Mouse (Mus musculus) CH12.LX (cell line): ENCODE data around the gene Pramef8. TPM values are rescaled to one million over a fixed set of nuclear protein-coding genes. Genes with fewer than 3 reads are reported as not detected.

Experiments
- DNase-seq: peaks from one replicate; pipeline ENCODE4 v3.0.0-alpha.2; 2013; ENCODE audit errors: extremely low read depth
- H3K27ac ChIP-seq: 2 replicates; pipeline ENCODE4 v1.5.1; 2012; ENCODE audit warnings: low read depth, mild to moderate bottlenecking, control low read depth, moderate library complexity; ENCODE audit not compliant: insufficient read depth
- H3K27me3 ChIP-seq: replicated peaks from 2 replicates; pipeline ENCODE3; 2012; ENCODE audit warnings: inconsistent platforms
- H3K36me3 ChIP-seq, 2 experiments: replicated peaks in 1 of 2; 2 replicates each; pipeline versions ENCODE3 to v1.6.1; 2012; ENCODE audit warnings: inconsistent platforms in 1 of 2, low read length in 1 of 2, mild to moderate bottlenecking in 1 of 2, mixed read lengths in 1 of 2, moderate library complexity in 1 of 2; ENCODE audit not compliant: control insufficient read depth in 1 of 2, insufficient read depth in 1 of 2
- H3K4me1 ChIP-seq, 2 experiments: 2 replicates each; pipeline ENCODE4 v1.6.1; 2012; ENCODE audit warnings: inconsistent platforms in 1 of 2, moderate library complexity in 1 of 2; ENCODE audit not compliant: insufficient read depth in 2 of 2, control insufficient read depth in 1 of 2
- H3K4me2 ChIP-seq: 2 replicates; pipeline ENCODE4 v1.6.1; 2012; ENCODE audit warnings: low read depth, mild to moderate bottlenecking, control low read depth; ENCODE audit not compliant: poor library complexity, insufficient read depth, severe bottlenecking
- H3K4me3 ChIP-seq, 3 experiments: fragments of 150-350 bp in 1 of 3; sonication (generic) in 1 of 3; replicated peaks in 1 of 3; 2 replicates each; pipeline versions ENCODE3 to v1.5.1; 2011 to 2012; ENCODE audit warnings: low read depth in 2 of 3, low read length in 2 of 3, mild to moderate bottlenecking in 2 of 3, moderate library complexity in 2 of 3, control low read depth in 1 of 3, improper control_type of control experiment in 1 of 3, inconsistent platforms in 1 of 3, mixed read lengths in 1 of 3; ENCODE audit not compliant: poor library complexity in 1 of 3
- H3K79me2 ChIP-seq: replicated peaks from 2 replicates; pipeline ENCODE4 v1.6.1; 2012; ENCODE audit warnings: mild to moderate bottlenecking, moderate library complexity; ENCODE audit not compliant: control insufficient read depth, poor library complexity, insufficient read depth, severe bottlenecking; ENCODE audit errors: extremely low read depth
- H3K9ac ChIP-seq: 2 replicates; pipeline ENCODE4 v1.6.1; 2012; ENCODE audit warnings: low read depth, mild to moderate bottlenecking, control low read depth, moderate library complexity; ENCODE audit not compliant: insufficient read depth
- H3K9me3 ChIP-seq: replicated peaks from 2 replicates; pipeline ENCODE3; 2012; ENCODE audit warnings: low read length, inconsistent platforms, mixed read lengths
- CHD1 ChIP-seq: IDR thresholded peaks from 2 replicates; pipeline ENCODE4 v1.6.1; 2012; ENCODE audit warnings: low read depth, low read length, improper control_type of control experiment, inconsistent platforms
- CTCF ChIP-seq, 2 experiments: IDR thresholded peaks in 1 of 2; conservative IDR thresholded peaks in 1 of 2; 2 replicates each; pipeline ENCODE4 v1.5.1; 2011 to 2012; ENCODE audit warnings: low read depth in 2 of 2, low read length in 2 of 2, improper control_type of control experiment in 1 of 2, inconsistent platforms in 1 of 2, mild to moderate bottlenecking in 1 of 2, moderate library complexity in 1 of 2
- E2F4 ChIP-seq: IDR thresholded peaks from 2 replicates; pipeline ENCODE4 v1.6.1; 2011; ENCODE audit warnings: low read depth, low read length, improper control_type of control experiment; ENCODE audit not compliant: insufficient replicate concordance
- GABPA ChIP-seq: IDR thresholded peaks from 2 replicates; pipeline ENCODE4 v1.6.1; 2012; ENCODE audit warnings: low read depth, low read length, improper control_type of control experiment, inconsistent platforms; ENCODE audit not compliant: insufficient replicate concordance
- HCFC1 ChIP-seq: IDR thresholded peaks from 2 replicates; pipeline ENCODE4 v1.6.1; 2012; ENCODE audit warnings: low read depth, mild to moderate bottlenecking, inconsistent platforms, low read length, improper control_type of control experiment
- IRF4 ChIP-seq: IDR thresholded peaks from 2 replicates; pipeline ENCODE4 v1.6.1; 2014; ENCODE audit warnings: low read depth, mild to moderate bottlenecking, inconsistent platforms, low read length, improper control_type of control experiment
- JUND ChIP-seq: conservative IDR thresholded peaks from 2 replicates; pipeline ENCODE4 v1.6.1; 2011; ENCODE audit warnings: low read depth, low read length, improper control_type of control experiment
- MAFK ChIP-seq: IDR thresholded peaks from 2 replicates; pipeline ENCODE4 v1.6.1; 2011; ENCODE audit warnings: low read length, improper control_type of control experiment; ENCODE audit not compliant: insufficient replicate concordance
- MAX ChIP-seq: IDR thresholded peaks from 2 replicates; pipeline ENCODE4 v1.6.1; 2011; ENCODE audit warnings: low read length, improper control_type of control experiment
- MAZ ChIP-seq: IDR thresholded peaks from 2 replicates; pipeline ENCODE4 v1.6.1; 2012; ENCODE audit warnings: low read depth, mild to moderate bottlenecking, inconsistent platforms, low read length, improper control_type of control experiment, moderate library complexity
- MXI1 ChIP-seq: IDR thresholded peaks from 2 replicates; pipeline ENCODE4 v1.6.1; 2011; ENCODE audit warnings: mild to moderate bottlenecking, low read depth, low read length, improper control_type of control experiment
- MYC ChIP-seq: IDR thresholded peaks from 2 replicates; pipeline ENCODE4 v1.6.1; 2011; ENCODE audit warnings: low read depth, mild to moderate bottlenecking, improper control_type of control experiment, low read length
- NRF1 ChIP-seq: IDR thresholded peaks from 2 replicates; pipeline ENCODE4 v1.6.1; 2014; ENCODE audit warnings: low read depth, mild to moderate bottlenecking, inconsistent platforms, low read length, improper control_type of control experiment, moderate library complexity
- PAX5 ChIP-seq: IDR thresholded peaks from 2 replicates; pipeline ENCODE4 v1.6.1; 2012; ENCODE audit warnings: low read length, inconsistent platforms, mixed read lengths
- POLR2AphosphoS2 ChIP-seq: IDR thresholded peaks from 2 replicates; pipeline ENCODE4 v1.6.1; 2011; ENCODE audit warnings: low read depth, low read length, improper control_type of control experiment
- RCOR1 ChIP-seq: conservative IDR thresholded peaks from 2 replicates; pipeline ENCODE4 v1.6.1; 2012; ENCODE audit warnings: low read depth, mild to moderate bottlenecking, inconsistent platforms, low read length, improper control_type of control experiment
- SMC3 ChIP-seq: IDR thresholded peaks from 2 replicates; pipeline ENCODE4 v1.6.1; 2011; ENCODE audit warnings: low read depth, low read length, improper control_type of control experiment
- TBP ChIP-seq: conservative IDR thresholded peaks from 2 replicates; pipeline ENCODE4 v1.6.1; 2011; ENCODE audit warnings: low read depth, low read length, improper control_type of control experiment
- TCF12 ChIP-seq: IDR thresholded peaks from 2 replicates; pipeline ENCODE4 v1.6.1; 2014; ENCODE audit warnings: low read depth, mild to moderate bottlenecking, inconsistent platforms, low read length, improper control_type of control experiment
- UBTF ChIP-seq: IDR thresholded peaks from 2 replicates; pipeline ENCODE4 v1.6.1; 2012; ENCODE audit warnings: low read depth, mild to moderate bottlenecking, inconsistent platforms, low read length, improper control_type of control experiment, moderate library complexity
- USF1 ChIP-seq: IDR thresholded peaks from 2 replicates; pipeline ENCODE4 v1.6.1; 2014; ENCODE audit warnings: low read depth, mild to moderate bottlenecking, inconsistent platforms, low read length, improper control_type of control experiment
- ZC3H11A ChIP-seq: IDR thresholded peaks from 2 replicates; pipeline ENCODE4 v1.6.1; 2012; ENCODE audit warnings: low read depth, mild to moderate bottlenecking, inconsistent platforms, low read length, improper control_type of control experiment
- ZMIZ1 ChIP-seq: IDR thresholded peaks from 2 replicates; pipeline ENCODE4 v1.6.1; 2012; ENCODE audit warnings: low read depth, mild to moderate bottlenecking, inconsistent platforms, low read length, improper control_type of control experiment
- dilution Hi-C: fragments of 300-500 bp; cut with MboI; formaldehyde crosslinking; loops from 2 replicates; pipeline ENCODE4 v1.14.3; 2020; ENCODE audit warnings: low sequenced_read_pairs; ENCODE audit not compliant: extremely low pct_unique_long_range_greater_than_20kb, extremely low pct_ligation_motif_present
- in situ Hi-C: fragments of 300-500 bp; cut with MboI; formaldehyde crosslinking; loops from 3 replicates; pipeline ENCODE4 v1.14.3; 2019; ENCODE audit warnings: low sequenced_read_pairs, low pct_ligation_motif_present, low pct_unique_long_range_greater_than_20kb, mixed read lengths
- polyA plus RNA-seq: library from polyadenylated mRNA; unstranded; fragments of >175 nt; gene quantifications from 2 replicates; pipeline ENCODE4 v1.2.1, GENCODE M21; 2012; ENCODE audit warnings: low read depth; ENCODE audit not compliant: insufficient read length
- total RNA-seq, 2 experiments: library from RNA; depleted of rRNA; stranded (reverse); fragments of 300-350 nt in 1 of 2; fragments of >200 nt in 1 of 2; gene quantifications; 2 replicates each; pipeline ENCODE4 v1.2.3; 2012 to 2014

Gene Pramef8
- total and polyA plus RNA-seq, 3 experiments = 12.8 to 22.5 (median 15.0) TPM

DNA sequence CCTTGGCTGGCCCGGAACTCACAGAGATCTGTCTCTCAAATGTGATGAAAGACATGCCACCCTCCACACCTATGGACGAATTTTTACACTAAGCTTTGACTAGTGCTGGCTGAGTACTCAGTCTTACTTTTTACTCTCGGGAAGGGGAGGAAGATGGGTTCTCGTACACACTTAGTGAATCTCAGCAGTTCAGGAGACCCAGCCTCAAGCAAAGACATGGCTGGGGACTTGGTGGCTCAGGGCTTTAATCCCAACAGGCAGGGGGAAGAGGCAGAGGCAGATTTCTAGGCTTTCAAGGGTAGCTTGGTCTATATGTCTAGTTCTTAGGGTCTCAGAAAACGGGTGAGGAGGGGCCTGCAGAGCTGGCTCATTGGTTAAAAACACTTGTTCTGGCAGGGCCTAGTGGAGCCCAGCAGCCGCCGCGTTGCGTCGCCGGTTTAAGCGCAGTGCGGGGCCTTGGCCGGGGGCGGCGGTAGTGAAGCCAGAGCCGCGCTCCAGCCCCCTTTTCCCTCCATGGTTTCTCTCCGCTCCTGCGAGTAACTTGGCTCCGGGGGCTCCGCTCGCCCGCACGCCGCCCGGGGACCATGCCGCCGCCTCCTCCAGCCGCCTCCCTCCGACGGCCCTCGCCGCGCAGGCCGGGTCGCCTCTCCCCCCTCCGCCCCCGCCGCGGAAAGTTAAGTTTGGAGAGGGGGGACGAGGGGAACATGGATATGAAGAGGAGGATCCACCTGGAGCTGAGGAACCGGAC is 23.1 kb upstream of the Pramef8 start:
- TF ChIP-seq TCF12 = no peak
- TF ChIP-seq GABPA = no peak
- TF ChIP-seq TBP = no peak
- TF ChIP-seq HCFC1 = no peak
- TF ChIP-seq UBTF = no peak
- no peak for TF ChIP-seq ZMIZ1
- TF ChIP-seq MAFK = no peak
- TF ChIP-seq E2F4 = no peak
- no peak for TF ChIP-seq MYC
- no peak for TF ChIP-seq NRF1
- no peak for TF ChIP-seq SMC3
- TF ChIP-seq ZC3H11A = no peak
- no peak for TF ChIP-seq JUND
- TF ChIP-seq, all 38 proteins: peak for 0
- DNase-seq = no peak
- in situ Hi-C loops = no loop called here
- Histone ChIP-seq H3K9ac (no peak overlapping the region), H3K4me1 (no peaks in the 10 kb centered on the region), H3K9me3 (peaks cover 2% of the 10 kb centered on the region), H3K27me3 (peaks cover 6% of the 10 kb centered on the region), H3K79me2 (no peaks in the 10 kb centered on the region), H3K4me2 (no peak overlapping the region), H3K4me3 (no peak overlapping the region), H3K36me3 (no peaks in the 10 kb centered on the region), H3K27ac (no peak overlapping the region)
- dilution Hi-C loops = no loop called here

DNA sequence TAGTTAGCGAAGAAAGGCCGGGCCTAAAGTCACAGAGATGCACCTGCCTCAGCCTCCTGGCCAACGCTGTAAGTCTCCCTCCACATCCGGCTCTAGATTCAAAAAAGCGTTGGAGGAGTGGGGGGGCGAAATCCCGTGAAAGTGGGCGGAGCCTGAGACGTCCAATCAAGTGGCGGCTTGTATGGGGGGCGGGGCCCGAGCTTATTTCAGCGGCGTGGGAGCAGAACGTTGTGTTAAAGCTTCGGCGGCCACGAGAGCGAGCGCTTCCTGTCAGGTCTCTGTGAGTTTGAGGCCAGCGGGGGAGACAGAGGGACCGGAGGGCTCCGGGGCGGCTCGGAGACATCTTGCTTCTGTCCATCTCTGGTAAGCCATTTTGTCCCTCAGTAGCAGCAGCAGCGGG is 18.0 kb upstream of the Pramef8 start, which contains the start of gene Pramel1:
Gene Pramel1 (plus strand): TSS at position 248 of the 400 bp plus-strand sequence.
- DNase-seq = no peak
- dilution Hi-C loops = no loop called here

More for the DNA sequence above, 18.0 kb upstream of the Pramef8 start, which contains the start of gene Pramel1:
- H3K27me3 ChIP-seq = peaks cover 35% of the 10 kb centered on the region
- H3K4me2 ChIP-seq = no peak within 1 kb of the TSS
- H3K9me3 ChIP-seq = peaks cover 2% of the 10 kb centered on the region
- no peak within 1 kb of the TSS for H3K4me3 ChIP-seq
- no peak within 1 kb of the TSS for H3K27ac ChIP-seq
- H3K9ac ChIP-seq = no peak within 1 kb of the TSS
- no peaks in the 10 kb centered on the region for H3K36me3 ChIP-seq
- in situ Hi-C loops = no loop called here
- TF ChIP-seq IRF4 (no peak), CHD1 (no peak), NRF1 (no peak), USF1 (no peak), PAX5 (no peak), SMC3 (no peak), ZMIZ1 (no peak), MAZ (no peak), TBP (no peak), MYC (no peak), RCOR1 (no peak), POLR2AphosphoS2 (no peak), MXI1 (no peak), MAX (no peak), UBTF (no peak), CTCF (conservative IDR thresholded peaks at IDR 0.05 in 1 of 2, IDR thresholded peaks at IDR 0.05 in 1 of 2; ENCODE audit: low read depth in 2 of 2, low read length in 2 of 2) (no peak), ZC3H11A (no peak)
- H3K4me1 ChIP-seq = no peaks in the 10 kb centered on the region
- H3K79me2 ChIP-seq = no peaks in the 10 kb centered on the region
